Mouse (Mus musculus): ENCODE measurements around the gene Tob1. TPM values are rescaled to one million over a fixed set of nuclear protein-coding genes. Genes with fewer than 3 reads are reported as not detected.

Tob1 gene
- total RNA-seq (2021) = 10 to 100 TPM; 32.3 to 32.4 TPM
- long read RNA-seq, experiment 1, transcript Tob1-201 (2 exons, 2,288 nt) = major isoform, 37 of 40 reads
- long read RNA-seq, experiment 1, partial matches to known transcripts = 0 of 40 reads
- long read RNA-seq, experiment 1, other reads (novel, unspliced or antisense) = 3 of 40 reads
- long read RNA-seq, experiment 2, transcript Tob1-201 (2 exons, 2,288 nt) = major isoform, 46 of 48 reads
- long read RNA-seq, experiment 2, partial matches to known transcripts = 2 of 48 reads
- long read RNA-seq, experiment 2, other reads (novel, unspliced or antisense) = 0 of 48 reads

DNA sequence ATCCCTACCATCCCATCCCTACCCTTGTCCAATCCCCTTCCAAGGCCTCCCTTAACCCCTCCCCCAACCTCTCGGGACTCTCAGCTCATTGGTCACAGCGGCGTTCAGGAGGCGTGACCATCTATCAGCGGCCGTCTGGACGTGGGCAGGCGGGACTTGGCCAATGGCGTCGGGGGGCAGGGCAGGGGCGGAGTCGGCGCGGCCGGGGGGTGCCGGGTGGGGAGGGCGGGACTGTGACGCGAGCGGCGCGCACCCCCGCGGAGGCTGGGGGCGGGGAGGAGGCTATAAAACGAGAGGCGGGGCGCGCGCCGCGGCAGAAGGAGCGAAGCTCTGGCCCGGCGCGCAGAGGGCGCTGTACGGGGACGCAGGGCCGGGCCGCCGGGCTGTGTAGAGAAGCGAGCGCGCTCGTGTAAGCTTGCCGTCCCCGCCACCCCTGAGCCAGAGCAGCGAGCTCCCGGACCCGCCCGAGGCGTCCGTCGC is at the start of gene Tob1:
Tob1 (plus strand) TSS at position 331 of the 480 bp plus-strand sequence.
- DNase-seq (ENCODE audit: low spot score in 2 of 2) = peak; percentile 94 to 100

DNA sequence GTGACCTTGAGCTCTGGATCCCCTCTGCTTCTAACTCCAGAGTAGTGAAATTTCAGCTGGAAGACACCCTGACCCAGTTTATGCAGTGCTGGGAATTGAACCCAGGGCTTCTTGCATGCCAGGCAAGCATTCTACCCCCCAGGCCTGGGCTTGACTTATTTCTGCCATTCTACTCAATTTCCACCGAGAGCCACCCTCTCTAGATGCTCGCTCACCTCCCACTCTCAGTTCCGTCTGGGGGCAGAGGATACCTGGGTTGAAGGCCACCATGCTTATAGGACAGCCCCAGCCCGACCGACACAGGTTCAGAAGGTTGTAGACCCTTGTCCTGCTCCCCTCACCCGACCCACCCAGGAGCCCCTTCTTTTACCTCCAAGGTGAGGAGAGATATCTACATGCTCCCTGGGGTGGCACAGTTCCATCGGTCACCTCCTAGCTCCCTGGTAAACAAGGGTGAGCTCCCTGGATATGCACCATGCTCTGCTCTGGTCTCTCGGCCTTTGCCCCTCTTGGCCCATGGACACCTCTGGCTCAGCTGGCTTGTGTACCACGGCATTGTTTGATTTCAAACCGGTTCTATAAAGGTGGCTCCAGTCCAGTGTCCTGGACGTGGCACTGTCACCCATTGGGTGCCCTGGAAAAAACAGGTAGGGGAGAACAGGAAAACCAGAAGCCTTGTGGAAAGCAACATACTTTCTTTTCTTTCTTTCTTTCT is 49.2 kb upstream of the Tob1 start:
- no peak for DNase-seq (ENCODE audit: low spot score in 2 of 2)

DNA sequence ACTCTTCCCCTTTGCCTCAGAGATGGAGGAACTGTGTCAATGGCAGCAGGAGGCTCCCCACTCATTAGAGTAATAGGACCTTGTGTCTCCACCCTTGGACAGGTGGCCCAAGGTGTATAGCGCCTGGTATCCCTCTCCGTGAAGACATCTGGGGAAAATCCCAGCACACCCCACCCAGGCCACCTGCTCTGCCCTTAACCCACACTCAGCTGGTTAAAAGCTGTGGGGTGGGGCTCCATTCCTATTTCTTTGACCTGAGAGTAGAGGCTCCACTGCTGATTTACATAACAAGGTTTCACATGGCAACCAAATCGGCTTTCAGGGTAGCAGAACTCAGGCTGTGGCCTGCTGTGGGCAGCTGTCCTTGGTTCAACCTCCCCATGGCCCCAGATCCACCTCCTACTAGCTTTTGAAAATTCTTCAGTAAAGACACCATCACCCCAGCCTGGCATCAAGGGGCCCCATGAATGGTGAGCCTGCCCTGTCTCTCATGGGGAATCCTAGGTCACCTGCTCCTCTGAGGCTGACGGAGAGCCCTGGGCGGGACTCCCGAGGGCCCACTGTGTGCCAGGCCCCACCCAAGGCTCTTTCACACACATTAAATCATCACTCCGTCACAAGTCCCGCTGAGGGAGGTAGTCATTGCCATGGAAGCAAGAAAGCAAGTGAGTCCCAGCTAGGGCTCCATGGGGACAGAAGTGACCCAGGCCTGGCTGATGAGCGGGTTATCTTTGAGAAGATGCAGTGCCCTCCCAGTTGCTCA is 48.1 kb upstream of the Tob1 start:
- no peak for DNase-seq (ENCODE audit: low spot score in 2 of 2)

DNA sequence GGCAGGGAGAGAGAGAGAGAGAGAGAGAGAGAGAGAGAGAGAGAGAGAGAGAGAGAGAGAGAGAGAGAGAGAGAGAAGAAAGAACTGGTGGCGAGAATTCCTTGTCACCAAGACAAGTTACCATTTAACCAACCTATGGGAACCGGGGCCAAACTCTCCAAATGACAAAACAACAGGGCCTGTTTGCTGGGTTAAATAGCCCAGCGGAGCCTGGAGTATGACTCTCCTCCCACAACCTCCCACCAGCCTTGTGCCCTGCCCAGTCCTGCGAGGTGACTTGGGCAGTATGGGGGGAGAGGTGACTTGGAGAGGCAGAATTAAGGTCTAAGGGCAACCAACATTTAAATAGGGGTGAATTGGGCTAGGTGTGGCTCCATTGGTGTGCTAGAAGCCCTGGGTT is 45.5 kb upstream of the Tob1 start:
- DNase-seq (ENCODE audit: low spot score in 2 of 2) = no peak

DNA sequence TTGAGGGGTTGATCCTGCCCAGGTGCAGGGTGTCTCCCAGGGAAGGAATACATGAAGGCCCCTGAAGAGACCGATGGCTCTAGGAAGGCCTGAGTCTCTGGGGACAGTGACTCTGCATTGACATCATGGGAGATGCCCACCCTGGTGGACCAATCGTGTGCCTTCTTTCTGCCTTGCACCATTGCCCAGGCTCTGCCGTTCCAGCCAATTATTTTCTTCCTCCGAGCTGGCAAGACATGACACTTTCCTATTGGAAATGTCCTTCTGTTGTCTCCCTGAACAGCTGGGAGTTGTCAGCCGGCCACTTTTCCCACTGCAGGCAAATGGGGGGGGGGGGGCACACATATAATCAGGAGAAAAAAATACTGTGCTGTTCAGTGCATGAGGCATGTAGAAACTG is 43.0 kb upstream of the Tob1 start:
- DNase-seq (ENCODE audit: low spot score in 2 of 2) = no peak

DNA sequence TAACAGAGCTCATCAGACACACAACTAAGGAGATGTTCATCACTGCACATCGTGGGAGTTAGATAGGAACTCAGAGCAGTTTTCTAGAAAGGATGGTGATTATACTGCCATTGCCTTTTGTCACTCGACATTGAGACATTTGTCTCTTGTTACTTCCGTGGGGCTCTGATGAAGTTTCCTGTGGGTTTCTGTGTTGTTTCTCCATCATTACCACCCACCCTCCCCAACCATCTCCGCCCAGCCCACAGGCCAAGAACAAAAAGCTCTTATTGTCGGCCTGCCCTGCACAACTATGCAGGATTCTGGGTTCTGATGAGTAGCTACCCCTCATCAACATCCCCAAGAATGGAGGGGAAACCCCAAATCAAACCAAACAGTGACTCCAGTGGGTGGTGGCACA is 41.7 kb upstream of the Tob1 start:
- DNase-seq (ENCODE audit: low spot score in 2 of 2) = no peak

DNA sequence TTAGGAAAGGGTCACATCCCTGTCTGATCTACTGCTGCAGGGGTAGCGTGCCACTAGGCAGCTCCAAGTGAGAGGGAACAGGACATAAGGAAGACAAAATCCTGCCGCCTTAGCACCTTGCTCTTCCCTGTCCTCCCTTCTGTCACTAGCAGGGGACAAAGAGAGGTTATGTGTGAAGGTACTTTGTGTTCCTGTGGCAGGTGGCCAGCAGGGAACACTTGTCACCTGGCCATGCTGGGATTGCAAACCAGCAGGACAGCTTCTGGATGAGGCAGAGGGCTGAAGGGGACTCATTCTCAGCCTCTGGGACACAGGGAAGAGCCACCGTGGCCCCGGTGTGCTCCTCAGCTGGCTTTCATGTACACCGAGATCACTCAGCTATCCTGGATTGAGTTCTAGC is 39.6 kb upstream of the Tob1 start:
- DNase-seq (ENCODE audit: low spot score in 2 of 2) = no peak

DNA sequence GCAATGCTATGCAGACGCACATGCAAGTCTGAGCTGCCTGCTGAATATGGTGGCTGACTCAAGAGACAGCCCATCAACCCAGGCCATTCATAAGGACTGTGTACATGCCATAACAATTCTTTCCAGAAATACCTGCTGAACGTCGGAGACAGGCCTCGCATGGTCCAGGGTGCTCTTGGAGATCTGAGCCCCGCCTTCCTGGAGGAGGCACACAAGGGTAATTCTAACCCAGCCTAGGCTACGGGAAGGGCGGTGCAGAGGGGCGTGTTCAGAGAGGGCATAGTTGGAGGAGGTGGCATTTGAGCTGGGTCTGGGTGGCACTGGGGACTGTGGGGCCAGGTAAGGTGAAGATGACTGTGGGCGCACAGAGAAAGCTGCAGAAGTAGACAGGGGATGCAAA is 39.1 kb upstream of the Tob1 start:
- no peak for DNase-seq (ENCODE audit: low spot score in 2 of 2)

DNA sequence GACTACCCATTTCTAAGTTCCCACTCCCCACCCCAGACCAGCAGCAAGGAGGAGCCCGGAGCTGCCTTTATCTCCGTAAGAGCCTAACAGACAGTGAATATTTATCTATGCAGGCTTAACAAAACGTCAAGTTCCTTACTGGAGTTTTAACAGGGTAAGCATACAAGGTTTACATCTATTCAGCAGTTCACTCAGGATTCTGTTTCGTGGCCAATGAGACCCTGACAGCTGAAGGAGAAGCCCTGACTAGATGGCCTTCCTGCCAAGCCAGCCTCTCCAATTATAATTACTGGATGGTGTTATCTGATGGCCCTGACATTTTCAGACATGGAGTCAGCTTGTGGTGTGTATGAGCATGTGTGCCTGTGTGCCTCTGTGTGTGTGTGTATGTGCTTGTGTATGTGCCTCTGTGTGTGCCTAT is 37.5 kb upstream of the Tob1 start:
- no peak for DNase-seq (ENCODE audit: low spot score in 2 of 2)

DNA sequence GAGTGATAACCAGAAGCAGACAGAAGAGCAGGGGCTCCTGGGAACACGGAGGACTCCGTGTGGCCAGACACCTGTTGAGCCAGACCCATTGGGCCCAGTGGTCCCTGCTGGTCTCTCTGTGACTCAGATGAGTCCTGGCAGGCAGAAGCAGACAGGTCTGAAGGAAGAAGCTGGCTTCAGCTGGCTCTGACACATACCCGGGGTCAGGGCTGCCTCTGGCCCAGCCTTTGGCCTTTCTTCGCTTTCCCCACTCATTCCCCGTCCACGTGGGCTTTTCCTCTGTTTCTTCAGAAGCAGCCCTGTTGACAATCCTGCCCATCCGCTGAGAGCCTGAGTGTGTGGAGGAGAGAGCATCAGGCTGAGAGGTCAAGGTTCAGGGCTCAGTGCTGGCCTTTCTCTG is 36.0 kb upstream of the Tob1 start:
- DNase-seq (ENCODE audit: low spot score in 2 of 2) = no peak

DNA sequence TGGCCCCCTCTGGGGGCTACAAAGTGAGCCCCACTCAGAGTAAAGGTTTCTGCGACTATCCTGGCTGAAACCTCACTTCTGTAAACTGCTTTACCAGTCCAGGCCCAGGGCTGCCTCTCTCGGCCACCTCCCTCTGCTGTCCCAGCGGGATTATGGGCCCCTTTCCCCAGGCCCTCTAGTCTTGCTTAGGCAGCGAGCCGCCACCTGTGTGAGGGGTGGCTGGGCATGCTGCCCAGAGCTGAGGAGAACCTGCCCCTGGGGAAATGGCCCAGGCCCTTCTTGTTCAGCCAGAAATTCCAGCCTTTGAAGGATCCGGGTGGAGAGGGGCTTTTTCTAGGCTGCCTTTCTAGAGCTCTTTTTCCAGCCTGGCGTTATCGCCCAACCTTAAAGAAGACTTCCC is 35.6 kb upstream of the Tob1 start:
- DNase-seq (ENCODE audit: low spot score in 2 of 2) = no peak

DNA sequence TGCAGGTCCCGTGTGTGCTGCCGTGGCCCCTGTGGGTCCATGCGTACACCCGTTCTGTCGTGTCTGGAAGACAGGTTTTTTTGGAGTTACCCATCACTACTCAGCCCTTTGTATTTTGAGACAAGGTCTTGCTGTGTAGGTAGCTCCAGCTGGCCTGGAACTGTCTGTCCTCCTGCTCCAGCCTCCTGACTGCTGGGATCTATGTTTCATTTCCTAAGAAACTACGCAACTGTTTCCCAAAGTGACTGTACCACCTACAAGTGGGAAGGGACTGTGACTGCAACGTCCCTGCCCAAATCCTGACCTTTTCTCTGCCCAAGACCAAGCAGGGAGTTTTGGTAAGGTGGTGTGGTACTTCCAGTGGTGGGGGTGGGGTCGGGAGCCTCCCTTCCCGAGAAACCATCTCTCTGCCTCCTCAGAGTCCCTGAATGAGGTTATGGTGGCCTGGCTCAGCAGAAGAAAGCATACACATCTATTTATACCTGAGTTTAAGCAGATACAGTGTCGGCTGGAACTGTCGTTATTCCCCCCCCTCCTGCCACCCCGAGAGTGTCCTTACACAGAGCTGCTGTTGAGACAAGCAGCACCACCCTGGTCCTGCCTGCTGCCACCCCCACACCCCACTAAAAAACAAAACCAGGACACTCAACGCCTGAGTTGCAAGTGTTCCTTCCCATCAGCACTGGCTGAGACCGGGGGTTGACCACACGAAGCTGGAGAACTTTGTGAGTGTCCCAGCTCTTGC is 33.2 kb upstream of the Tob1 start:
- no peak for DNase-seq (ENCODE audit: low spot score in 2 of 2)

DNA sequence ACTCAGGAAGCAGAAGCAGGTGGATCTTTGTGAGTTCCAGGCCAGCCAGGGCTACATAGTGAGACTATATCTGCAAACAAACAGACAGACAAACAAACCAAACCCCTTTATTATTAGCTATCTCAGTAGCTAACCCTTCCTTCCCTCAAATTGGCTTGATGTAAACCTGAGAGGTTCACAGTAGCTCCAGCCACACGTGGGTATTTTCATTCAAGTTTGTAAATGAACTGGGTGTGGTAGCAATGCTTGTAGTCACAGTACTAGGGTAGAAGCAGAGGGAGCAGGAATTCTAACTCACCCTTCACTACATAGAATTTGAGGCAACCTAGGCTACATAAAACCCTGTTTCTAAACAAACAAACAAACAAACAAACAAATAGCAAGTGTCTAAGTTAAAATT is 31.5 kb upstream of the Tob1 start:
- DNase-seq (ENCODE audit: low spot score in 2 of 2) = no peak

DNA sequence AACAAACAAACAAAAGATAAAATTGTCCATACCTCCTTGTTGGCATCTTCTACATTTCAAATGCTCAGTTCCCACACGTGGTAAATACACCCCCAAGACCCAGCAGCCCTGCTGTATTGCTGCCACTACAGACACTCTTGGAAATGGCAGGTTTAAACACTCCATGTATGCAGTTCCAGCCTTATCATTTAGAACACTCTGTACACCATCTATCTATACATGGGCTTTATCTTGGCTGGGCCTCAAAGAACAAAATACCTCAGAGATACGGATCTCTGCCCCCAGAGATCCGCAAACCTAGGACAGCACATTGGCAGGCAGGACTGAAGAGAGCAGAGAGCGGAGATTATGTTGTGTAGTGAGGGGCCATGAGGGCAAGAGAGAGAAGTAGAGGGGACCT is 31.1 kb upstream of the Tob1 start:
- no peak for DNase-seq (ENCODE audit: low spot score in 2 of 2)

DNA sequence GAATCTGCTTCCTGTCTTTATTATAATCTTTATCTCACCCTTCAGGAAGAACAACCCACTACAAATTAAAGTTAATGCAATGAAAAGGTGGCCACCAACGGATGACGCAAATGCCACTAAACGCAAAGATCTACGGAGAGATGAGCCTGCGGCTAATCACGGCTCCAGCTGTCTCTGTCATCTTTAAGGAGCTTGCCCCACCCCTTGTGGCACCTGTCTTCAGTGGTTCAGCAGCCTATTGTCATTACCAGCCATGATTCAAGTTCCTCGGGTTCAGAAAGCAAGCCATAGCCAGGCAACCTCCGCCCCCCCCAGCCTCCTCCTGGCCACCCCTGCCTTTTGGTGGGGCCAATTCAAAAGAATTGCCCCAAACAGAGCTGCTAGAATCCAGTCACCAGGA is 29.6 kb upstream of the Tob1 start:
- DNase-seq (ENCODE audit: low spot score in 2 of 2) = no peak

DNA sequence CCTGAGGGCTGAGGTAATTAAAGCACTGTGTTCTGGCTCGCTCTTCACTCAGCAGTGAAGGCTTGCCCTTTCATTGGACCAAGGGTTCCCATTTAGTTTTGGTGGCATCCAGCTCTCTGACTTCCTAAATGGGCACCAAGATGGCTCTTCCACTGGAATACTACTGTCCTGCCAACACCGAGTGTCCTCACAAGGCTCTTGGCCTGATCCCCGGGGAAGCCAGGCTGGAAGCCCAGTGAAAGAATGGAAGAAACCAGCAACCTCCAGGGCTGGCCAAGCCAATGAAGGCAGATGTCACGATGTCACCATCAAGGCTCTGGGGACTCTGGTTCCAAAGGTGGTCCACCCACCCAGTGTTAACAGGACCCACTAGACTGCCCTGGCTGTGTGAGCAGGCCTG is 28.5 kb upstream of the Tob1 start:
- DNase-seq (ENCODE audit: low spot score in 2 of 2) = no peak

DNA sequence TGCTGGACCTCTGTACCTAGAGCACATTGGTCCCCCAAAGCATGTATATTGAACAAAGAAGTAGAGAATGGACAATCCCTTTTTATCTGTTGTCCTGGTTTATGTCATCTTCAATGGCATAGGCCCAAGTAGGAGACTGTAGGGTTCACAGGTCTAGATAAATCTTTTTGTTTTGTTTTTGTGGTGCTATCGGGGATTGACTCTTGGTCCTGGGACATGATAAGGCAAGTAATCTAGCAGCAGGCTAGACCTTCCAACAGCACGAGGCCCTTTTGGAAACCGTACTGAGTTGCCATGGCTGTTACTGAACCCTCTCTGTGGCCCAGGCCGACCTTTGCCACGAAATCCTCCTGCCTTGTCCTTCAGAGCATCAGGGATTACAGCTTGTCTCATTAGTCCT is 28.1 kb upstream of the Tob1 start:
- DNase-seq (ENCODE audit: low spot score in 2 of 2) = no peak

DNA sequence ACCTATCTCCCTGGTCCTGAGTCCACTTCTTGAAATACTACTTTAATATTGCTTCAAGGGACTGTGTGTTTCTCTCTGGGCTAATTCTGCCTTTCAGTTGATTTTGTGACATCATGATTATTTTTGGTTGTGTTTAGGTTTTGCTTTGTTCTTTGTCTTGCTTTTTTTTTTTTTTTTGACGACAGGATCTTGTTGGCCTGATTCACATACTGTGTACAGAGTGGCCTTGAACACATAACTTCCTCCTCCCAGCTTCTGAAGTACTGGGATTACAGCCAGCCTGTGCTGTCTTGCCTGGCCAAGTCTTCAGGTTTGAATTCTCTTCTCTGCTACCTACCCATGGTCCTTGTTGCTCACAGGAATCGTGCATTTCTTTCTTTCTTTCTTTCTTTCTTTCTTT is 27.6 kb upstream of the Tob1 start:
- DNase-seq (ENCODE audit: low spot score in 2 of 2) = no peak

DNA sequence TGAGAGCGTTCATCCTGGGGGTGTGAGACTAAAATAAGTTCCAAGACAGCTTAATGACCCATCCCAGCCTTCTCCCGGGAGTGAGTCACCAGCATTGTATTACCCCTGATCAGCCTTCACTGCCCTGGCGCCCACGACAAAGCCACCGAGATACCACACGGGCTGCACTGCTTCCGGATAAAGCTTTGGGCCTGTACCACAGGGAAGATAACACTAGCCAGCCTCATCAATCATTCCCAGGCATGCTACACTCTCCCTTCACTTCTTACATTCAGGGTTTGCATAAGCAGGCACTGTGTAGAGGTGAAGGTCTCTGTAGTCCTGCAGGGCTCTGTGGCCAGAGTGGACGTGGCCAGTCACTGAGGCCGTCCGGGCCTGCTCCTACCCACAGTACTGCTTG is 21.7 kb upstream of the Tob1 start:
- no peak for DNase-seq (ENCODE audit: low spot score in 2 of 2)

DNA sequence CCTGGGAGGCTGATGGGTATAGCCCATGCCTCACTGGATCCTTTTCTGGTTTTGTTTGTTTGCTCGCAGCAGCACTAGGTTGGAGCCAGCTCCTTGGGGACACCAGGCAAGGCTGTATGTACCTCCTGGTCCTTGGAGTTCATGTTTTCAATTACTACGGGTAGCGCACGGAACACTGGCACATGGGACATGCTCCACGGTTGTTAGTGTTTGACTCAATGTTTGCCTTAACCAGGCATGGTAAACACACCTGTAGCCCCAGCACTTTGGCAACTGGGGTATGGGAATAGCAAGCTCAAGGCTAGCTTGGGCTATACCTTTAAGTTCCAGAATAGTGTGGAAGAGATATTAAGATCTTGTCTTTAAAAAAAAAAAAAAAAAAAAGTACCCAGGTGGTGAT is 20.6 kb upstream of the Tob1 start:
- DNase-seq (ENCODE audit: low spot score in 2 of 2) = no peak

DNA sequence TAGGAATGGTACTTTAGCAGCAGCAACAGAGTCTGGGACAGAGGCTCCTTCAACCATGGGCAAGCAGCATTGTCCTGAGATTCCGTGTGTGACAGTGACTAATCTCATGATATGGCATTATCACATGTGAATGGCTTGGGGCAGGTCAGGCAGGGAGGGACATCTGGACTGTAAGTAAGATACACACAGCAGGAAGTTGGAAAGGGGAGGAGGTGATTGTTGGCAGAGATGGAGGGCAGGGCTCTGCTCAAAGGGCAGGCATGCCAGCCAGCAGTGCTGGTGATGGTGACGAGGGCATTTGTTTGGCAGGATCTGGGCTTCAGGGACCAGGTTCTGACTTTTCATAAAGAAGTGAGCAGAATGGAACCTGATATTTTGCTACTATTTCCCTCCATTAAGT is 18.1 kb upstream of the Tob1 start:
- no peak for DNase-seq (ENCODE audit: low spot score in 2 of 2)

DNA sequence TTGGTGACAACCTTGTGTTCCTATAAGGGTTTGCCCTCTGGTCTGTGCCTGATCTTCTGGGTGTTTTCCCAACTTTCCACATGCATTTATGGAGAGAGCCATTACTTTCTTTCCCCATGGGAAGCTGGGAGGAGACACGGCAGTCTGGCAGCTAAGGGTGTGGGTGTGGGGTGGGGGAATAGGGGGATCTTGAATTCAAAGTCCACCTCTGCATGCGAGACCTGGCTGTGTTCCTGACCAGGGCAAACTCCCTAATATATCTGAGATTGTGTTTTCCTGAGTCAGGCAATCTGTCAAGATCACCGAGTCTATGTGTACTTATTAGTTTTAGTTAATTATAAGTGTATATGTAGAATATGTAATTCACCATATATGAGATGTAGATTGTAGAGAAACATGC is 14.9 kb upstream of the Tob1 start:
- no peak for DNase-seq (ENCODE audit: low spot score in 2 of 2)

Data from layer of hippocampus, postnatal 14 days (tissue).